Comparison of ENCODE assay signal across 27 mouse cellular contexts in the genomic region with DNA sequence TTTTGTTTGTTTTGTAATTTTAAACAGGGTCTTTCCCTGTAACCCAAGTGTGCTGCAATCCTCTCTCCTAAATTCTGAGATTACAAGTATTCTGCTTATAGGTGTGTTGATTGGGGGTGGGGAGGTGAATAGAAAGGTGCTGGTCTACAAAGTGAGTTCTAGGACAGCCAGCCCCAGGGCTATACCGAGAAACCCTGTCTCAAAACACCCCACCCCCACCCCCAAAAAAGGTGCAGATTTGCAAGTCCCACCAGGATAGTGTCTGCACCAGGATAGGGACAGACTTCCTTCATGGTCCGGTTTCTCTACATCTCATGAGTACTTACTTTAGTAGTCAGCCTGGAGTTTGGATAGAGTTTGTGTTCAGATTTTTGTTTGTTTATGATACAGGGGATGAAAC. TPM values are rescaled to one million over a fixed set of nuclear protein-coding genes. Genes with fewer than 3 reads are reported as not detected.
DNase-seq lines count a peak whose midpoint lies in the region; ATAC-seq lines count a peak whose summit lies in the region.
"Had no signal": no experiment of that assay in that cellular context is flagged by ENCODE, and none has a peak within 500 bp of the region (broad histone marks: within the 10 kb centered on the region; RNA-seq: fewer than 3 reads in every experiment).

No protein-coding gene starts in this region.

- no peaks in the 10 kb centered on the region for H3K36me3 ChIP-seq in midbrain, embryonic 11.5 days (ENCODE audit: control insufficient read depth, insufficient read depth, low read length)
- no peaks in the 10 kb centered on the region for H3K36me3 ChIP-seq in midbrain, embryonic 15.5 days (replicated peaks)
- H3K36me3 ChIP-seq: embryonic facial prominence, embryonic 10.5 days; embryonic facial prominence, embryonic 12.5 days; forebrain, embryonic 15.5 days; G1E had no signal

- no peak overlapping the region for H3K27ac ChIP-seq in midbrain, embryonic 11.5 days (ENCODE audit: low read depth, low read length)
- H3K27ac ChIP-seq in midbrain, embryonic 15.5 days: no peak overlapping the region
- H3K27ac ChIP-seq: embryonic facial prominence, embryonic 10.5 days; embryonic facial prominence, embryonic 12.5 days; forebrain, embryonic 13.5 days; forebrain, embryonic 15.5 days had no signal

- H3K4me3 ChIP-seq in midbrain, embryonic 11.5 days (ENCODE audit: low read depth, low read length): no peak overlapping the region
- no peak overlapping the region for H3K4me3 ChIP-seq in midbrain, embryonic 15.5 days
- H3K4me3 ChIP-seq: embryonic facial prominence, embryonic 10.5 days; embryonic facial prominence, embryonic 12.5 days; forebrain, embryonic 13.5 days; forebrain, embryonic 15.5 days had no signal

- no peaks in the 10 kb centered on the region for H3K9me3 ChIP-seq in midbrain, embryonic 11.5 days (ENCODE audit: control insufficient read depth, low read length)
- H3K9me3 ChIP-seq in midbrain, embryonic 15.5 days: no peaks in the 10 kb centered on the region
- H3K9me3 ChIP-seq: embryonic facial prominence, embryonic 10.5 days; embryonic facial prominence, embryonic 12.5 days; forebrain, embryonic 13.5 days; forebrain, embryonic 15.5 days; G1E had no signal

- H3K4me2 ChIP-seq in midbrain, embryonic 11.5 days: no peak overlapping the region
- H3K4me2 ChIP-seq in midbrain, embryonic 15.5 days: no peak overlapping the region
- H3K4me2 ChIP-seq: embryonic facial prominence, embryonic 12.5 days; forebrain, embryonic 13.5 days; forebrain, embryonic 15.5 days had no signal

- DNase-seq in midbrain, embryonic 11.5 days (ENCODE audit: low spot score, missing footprints): peak; percentile 45
- DNase-seq in ES-CJ7 (ENCODE audit: low read depth, low spot score): peak; percentile 74
- no peak for DNase-seq in urinary bladder, adult 2 months (ENCODE audit: low spot score)
- no peak for DNase-seq in left cerebral cortex, adult 18-20 months (ENCODE audit: low spot score in 2 of 2)
- DNase-seq: adrenal gland, adult 8-10 months; adrenal gland, postnatal 14 days; adrenal gland, postnatal 36 days; B cell, adult 2 months; cerebellum, adult 11-12 months; cerebellum, adult 2 months; cerebellum, adult 9-10 months; cerebellum, postnatal 10 days; cerebellum, postnatal 25 days; forebrain, postnatal 0 days had no signal

- no peaks in the 10 kb centered on the region for H3K27me3 ChIP-seq in midbrain, embryonic 11.5 days (ENCODE audit: control insufficient read depth, insufficient read depth, low read length)
- no peaks in the 10 kb centered on the region for H3K27me3 ChIP-seq in midbrain, embryonic 15.5 days (replicated peaks)
- H3K27me3 ChIP-seq: CH12.LX; embryonic facial prominence, embryonic 12.5 days; forebrain, embryonic 13.5 days; forebrain, embryonic 15.5 days; Patski had no signal

- 76% methylated on average over 2 of the region's 2 CpGs for WGBS in midbrain, embryonic 11.5 days
- 81% methylated on average over 2 of the region's 2 CpGs for WGBS in midbrain, embryonic 15.5 days

- no peaks in the 10 kb centered on the region for H3K4me1 ChIP-seq in midbrain, embryonic 11.5 days (ENCODE audit: control insufficient read depth, insufficient read depth, low read length)
- 0 out of 2 replicates have a peak, but pooled peaks cover 2% of the 10 kb centered on the region for H3K4me1 ChIP-seq in midbrain, embryonic 15.5 days
- H3K4me1 ChIP-seq: forebrain, embryonic 13.5 days; forebrain, embryonic 15.5 days had no signal

- no peak overlapping the region for H3K9ac ChIP-seq in midbrain, embryonic 11.5 days (ENCODE audit: low read length)
- H3K9ac ChIP-seq in midbrain, embryonic 15.5 days: no peak overlapping the region
- H3K9ac ChIP-seq: embryonic facial prominence, embryonic 12.5 days; forebrain, embryonic 13.5 days; forebrain, embryonic 15.5 days; forebrain, postnatal 0 days had no signal

- no peak for ATAC-seq in midbrain, embryonic 11.5 days (ENCODE audit: low FRiP score)
- no peak for ATAC-seq in midbrain, embryonic 15.5 days (replicated peaks)
- ATAC-seq: activated CD4-positive, CD25-positive, alpha-beta regulatory T cell, adult 4 months; CD4-positive, CD25-positive, alpha-beta regulatory T cell, adult 4 months; forebrain, embryonic 13.5 days; forebrain, embryonic 15.5 days; forebrain, postnatal 0 days; Patski had no signal

RNA-seq across cellular contexts. Expression of a gene that starts 2.5 kb away (rescaled TPM):
- polyA plus RNA-seq in midbrain, embryonic 11.5 days (2014; fragmentation: Nextera tagmentation; extraction: Ambion mirVana): 89.9 and 102 TPM in 2 replicates
- 289 and 324 TPM in 2 replicates for polyA plus RNA-seq in midbrain, embryonic 15.5 days (2015; fragmentation: Nextera tagmentation; extraction: Ambion mirVana)
- polyA plus RNA-seq in urinary bladder, adult 2 months (2012; rRNA removed): 22.6 and 32.3 TPM in 2 replicates
- total RNA-seq in left cerebral cortex, adult 18-20 months (2021): 10 to 100 TPM; 12.2 to 12.3 TPM
- total RNA-seq: CH12.LX had no signal
- polyA plus RNA-seq: activated CD4-positive, CD25-positive, alpha-beta regulatory T cell, adult 4 months; CD4-positive, CD25-positive, alpha-beta regulatory T cell, adult 4 months; G1E had no signal

RNA-seq across cellular contexts. Expression of a gene that starts 9.1 kb away (rescaled TPM):
- 0.41 and 0.67 TPM in 2 replicates for polyA plus RNA-seq in midbrain, embryonic 11.5 days (2014; fragmentation: Nextera tagmentation; extraction: Ambion mirVana)
- polyA plus RNA-seq in midbrain, embryonic 15.5 days (2015; fragmentation: Nextera tagmentation; extraction: Ambion mirVana): 3.4 and 3.8 TPM in 2 replicates
- 3.0 and 3.8 TPM in 2 replicates for polyA plus RNA-seq in urinary bladder, adult 2 months (2012; rRNA removed)
- total RNA-seq in left cerebral cortex, adult 18-20 months (2021): 1 to 10 TPM; 1.1 to 1.4 TPM
- total RNA-seq: adrenal gland, adult 18-20 months; adrenal gland, postnatal 14 days; adrenal gland, postnatal 36 days had no signal
- polyA plus RNA-seq: activated CD4-positive, CD25-positive, alpha-beta regulatory T cell, adult 4 months; CD4-positive, CD25-positive, alpha-beta regulatory T cell, adult 4 months; G1E had no signal

RNA-seq across cellular contexts. Expression of a gene that starts 17.4 kb away (rescaled TPM):
- 0.39 TPM in 1 of 2 replicates, not detected in the other for polyA plus RNA-seq in midbrain, embryonic 11.5 days (2014; fragmentation: Nextera tagmentation; extraction: Ambion mirVana)
- 0.40 and 0.68 TPM in 2 replicates for polyA plus RNA-seq in midbrain, embryonic 15.5 days (2015; fragmentation: Nextera tagmentation; extraction: Ambion mirVana)
- 0.30 and 0.56 TPM in 2 replicates for polyA plus RNA-seq in urinary bladder, adult 2 months (2012; rRNA removed)
- under 1 TPM; 0.40 to 0.58 TPM for total RNA-seq in left cerebral cortex, adult 18-20 months (2021)
- total RNA-seq: adrenal gland, adult 18-20 months; adrenal gland, adult 8-10 months; adrenal gland, postnatal 14 days; adrenal gland, postnatal 36 days; CH12.LX had no signal
- polyA plus RNA-seq: activated CD4-positive, CD25-positive, alpha-beta regulatory T cell, adult 4 months; CD4-positive, CD25-positive, alpha-beta regulatory T cell, adult 4 months; embryonic facial prominence, embryonic 10.5 days; embryonic facial prominence, embryonic 12.5 days; embryonic facial prominence, embryonic 14.5 days; forebrain, embryonic 11.5 days; forebrain, embryonic 15.5 days; G1E; Patski had no signal

RNA-seq across cellular contexts. Expression of a gene that starts 24.7 kb away (rescaled TPM):
- 0.18 and 0.42 TPM in 2 replicates for polyA plus RNA-seq in midbrain, embryonic 11.5 days (2014; fragmentation: Nextera tagmentation; extraction: Ambion mirVana)
- polyA plus RNA-seq in midbrain, embryonic 15.5 days (2015; fragmentation: Nextera tagmentation; extraction: Ambion mirVana): 2.4 and 3.7 TPM in 2 replicates
- 0.11 and 0.18 TPM in 2 replicates for polyA plus RNA-seq in urinary bladder, adult 2 months (2012; rRNA removed)
- 10 to 100 TPM; 21.3 to 24.8 TPM for total RNA-seq in left cerebral cortex, adult 18-20 months (2021)
- total RNA-seq: adrenal gland, adult 18-20 months; adrenal gland, adult 8-10 months; adrenal gland, postnatal 14 days; adrenal gland, postnatal 36 days; CH12.LX; forebrain, postnatal 0 days had no signal
- polyA plus RNA-seq: activated CD4-positive, CD25-positive, alpha-beta regulatory T cell, adult 4 months; CD4-positive, CD25-positive, alpha-beta regulatory T cell, adult 4 months; G1E had no signal

RNA-seq across cellular contexts. Expression of a gene that starts 40.1 kb away (rescaled TPM):
- 8.5 and 9.4 TPM in 2 replicates for polyA plus RNA-seq in midbrain, embryonic 11.5 days (2014; fragmentation: Nextera tagmentation; extraction: Ambion mirVana)
- 4.7 and 4.9 TPM in 2 replicates for polyA plus RNA-seq in midbrain, embryonic 15.5 days (2015; fragmentation: Nextera tagmentation; extraction: Ambion mirVana)
- 15.9 and 17.0 TPM in 2 replicates for polyA plus RNA-seq in urinary bladder, adult 2 months (2012; rRNA removed)
- total RNA-seq in left cerebral cortex, adult 18-20 months (2021): 1 to 10 TPM; 5.5 to 6.6 TPM

Comparison
In these comparisons a context has a peak if more than half of its experiments do, and no peak if none do; other contexts are left out.
1. DNase-seq: peak in midbrain, embryonic 11.5 days (single experiment) and ES-CJ7 (single experiment); none in urinary bladder, adult 2 months (single experiment) and left cerebral cortex, adult 18-20 months (0 of 2).